Mouse (Mus musculus) heart, postnatal 0 days (tissue): ENCODE measurements around the gene Ift172.

Experiments
- CTCF ChIP-seq: IDR thresholded peaks from 2 replicates; pipeline ENCODE4 v1.5.1; 2016; ENCODE audit warnings: antibody characterized with exemption, control low read depth, low read depth
- EP300 ChIP-seq: IDR thresholded peaks from 2 replicates; pipeline ENCODE4 v1.6.1; 2016; ENCODE audit warnings: antibody characterized with exemption, low read depth

- TF ChIP-seq CTCF (no peak), EP300 (no peak)
These were observed 39.3 kb downstream of the Ift172 start, which contains the start of gene Krtcap3 for GRCm38 (mm10) chr5:31251541-31252101.
